Mouse (Mus musculus) frontal cortex, adult 2 months (tissue): ENCODE measurements around the gene Tpp1. TPM values are rescaled to one million over a fixed set of nuclear protein-coding genes. Genes with fewer than 3 reads are reported as not detected.
"Not testable (repeated sequence)": the region's sequence is repeated elsewhere in the genome, so short reads cannot be mapped to it uniquely, and the experiment has no call there.

ENCODE experiments used
- DNase-seq, 2 experiments: peaks; one replicate each; pipeline ENCODE4 v3.0.0; 2022; ENCODE audit warnings: low spot score in 1 of 2; ENCODE audit errors: extremely low spot score in 1 of 2
- polyA plus RNA-seq: library from polyadenylated mRNA; depleted of rRNA; stranded (reverse); fragments of >200 nt; gene quantifications from 2 replicates; pipeline ENCODE4 v1.2.3, GENCODE M21; 2012

The Tpp1 gene
- polyA plus RNA-seq, 1 experiment: 97.5 TPM

GRCm38 (mm10) chr7:105762517-105763270 lies 10.7 kb upstream of the Tpp1 start:
- no peak for DNase-seq

DNA sequence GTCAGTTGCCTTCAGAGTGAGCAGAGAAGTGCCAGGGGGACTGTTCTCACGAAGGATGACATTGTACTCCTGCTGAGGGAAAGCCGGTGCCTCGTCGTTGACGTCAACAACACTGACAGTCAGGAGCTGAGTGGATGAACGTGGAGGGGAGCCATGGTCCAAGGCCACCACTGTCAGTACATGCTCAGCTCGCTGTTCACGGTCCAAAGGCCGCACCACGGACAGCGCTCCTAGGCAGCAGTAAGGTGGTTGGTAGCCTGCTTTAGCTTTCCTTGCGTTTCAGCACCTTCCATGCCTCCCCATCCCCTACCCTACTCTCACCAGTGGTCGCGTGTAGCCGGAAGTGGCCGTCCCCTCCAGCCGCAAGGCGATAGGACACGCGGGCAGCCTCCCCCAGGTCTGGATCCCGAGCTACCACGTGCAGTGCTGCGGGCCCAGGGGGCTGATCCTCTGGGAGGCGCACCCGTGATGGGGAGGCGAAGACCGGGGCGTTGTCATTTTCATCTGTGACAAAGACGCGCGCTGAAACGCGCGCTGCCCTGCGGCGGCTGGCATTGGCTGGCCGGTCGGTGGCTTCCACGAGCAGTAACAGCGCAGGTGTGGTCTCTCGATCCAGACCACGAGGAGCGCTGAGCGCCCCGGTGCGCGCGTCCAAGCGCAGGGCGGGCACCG lies 9.9 kb upstream of the Tpp1 start:
- no peak for DNase-seq

DNA sequence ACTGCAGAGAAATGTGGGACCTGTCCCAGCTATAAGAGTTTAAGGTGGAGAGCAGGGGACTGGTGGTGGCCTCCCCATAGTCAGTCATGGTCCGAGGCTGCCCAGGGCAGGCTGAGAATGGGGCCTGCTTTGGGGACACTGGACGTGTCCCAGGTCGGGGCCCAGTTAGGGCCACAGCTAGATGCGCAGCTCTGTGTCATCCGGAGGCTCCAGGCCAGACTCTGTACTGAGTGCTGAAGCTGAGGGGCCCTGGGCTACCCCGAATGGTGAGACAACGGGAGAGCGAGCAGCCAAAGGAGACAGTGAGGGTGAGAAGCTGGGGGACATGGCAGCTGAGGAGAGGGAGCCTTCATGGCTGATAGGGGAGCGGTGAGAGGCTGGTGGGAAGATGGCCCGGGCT lies 1.2 kb upstream of the Tpp1 start:
- DNase-seq: no peak

- no peak for DNase-seq
Measured at GRCm38 (mm10) chr7:105752716-105753115, 681 bp upstream of the Tpp1 start.

DNA sequence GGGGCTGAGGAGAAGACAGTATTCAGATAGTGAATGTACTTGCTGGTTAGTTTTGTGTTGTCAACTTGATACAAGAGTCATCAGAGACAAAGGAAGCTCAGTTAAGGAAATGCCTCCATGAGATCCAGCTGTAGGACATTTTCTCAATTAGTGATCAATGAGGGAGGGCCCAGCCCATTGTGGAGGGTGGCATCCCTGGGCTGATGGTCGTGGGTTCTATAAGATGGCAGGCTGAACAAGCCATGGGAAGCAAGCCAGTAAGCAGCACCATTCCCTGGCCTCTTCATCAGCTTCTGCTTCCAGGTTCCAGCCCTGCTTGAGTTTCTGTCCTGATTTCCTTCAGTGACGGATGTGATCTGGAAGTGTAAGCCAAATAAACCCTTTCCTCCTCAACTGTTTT lies 4.3 kb downstream of the Tpp1 start:
- no peak for DNase-seq

DNA sequence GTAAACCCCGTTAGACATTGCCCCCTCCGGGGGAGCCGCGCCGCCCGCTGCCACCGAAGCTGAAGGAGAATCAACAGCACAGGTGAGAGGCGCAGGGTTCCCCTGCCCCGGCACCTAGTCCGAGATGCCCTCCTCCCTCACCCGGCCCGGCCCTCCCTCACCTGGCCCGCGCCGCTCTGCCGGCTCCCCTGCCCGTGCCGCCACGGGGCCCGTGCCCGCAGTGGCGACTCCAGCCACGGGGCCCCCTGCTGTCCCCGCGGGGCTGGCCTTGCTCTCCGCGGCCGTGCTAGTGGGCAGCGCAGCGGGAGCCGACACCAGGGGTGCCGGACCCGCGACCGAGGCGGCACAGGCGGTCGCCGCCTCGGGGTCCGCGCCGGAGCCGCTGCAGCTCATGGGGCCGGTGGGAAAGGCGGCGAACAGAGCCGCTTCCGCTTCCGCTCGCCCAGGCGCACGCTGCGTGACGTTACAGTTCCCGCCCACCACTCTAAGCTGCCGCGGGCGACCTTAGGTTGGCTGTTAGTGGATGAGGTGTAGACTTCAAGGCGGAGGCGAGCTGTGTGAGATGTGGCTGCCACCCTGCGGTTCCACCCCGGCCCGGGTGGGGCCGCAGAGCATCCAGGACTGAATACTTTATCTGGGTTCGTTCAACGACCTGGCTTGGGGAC lies 8.0 kb downstream of the Tpp1 start, which contains the start of gene Taf10:
Taf10 (minus strand) TSS at position 436 of the 665 bp plus-strand sequence.
- DNase-seq: peak; percentile 77 to 89

- DNase-seq: not testable (repeated sequence)
Measured at GRCm38 (mm10) chr7:105743246-105743925, 8.6 kb downstream of the Tpp1 start.

DNA sequence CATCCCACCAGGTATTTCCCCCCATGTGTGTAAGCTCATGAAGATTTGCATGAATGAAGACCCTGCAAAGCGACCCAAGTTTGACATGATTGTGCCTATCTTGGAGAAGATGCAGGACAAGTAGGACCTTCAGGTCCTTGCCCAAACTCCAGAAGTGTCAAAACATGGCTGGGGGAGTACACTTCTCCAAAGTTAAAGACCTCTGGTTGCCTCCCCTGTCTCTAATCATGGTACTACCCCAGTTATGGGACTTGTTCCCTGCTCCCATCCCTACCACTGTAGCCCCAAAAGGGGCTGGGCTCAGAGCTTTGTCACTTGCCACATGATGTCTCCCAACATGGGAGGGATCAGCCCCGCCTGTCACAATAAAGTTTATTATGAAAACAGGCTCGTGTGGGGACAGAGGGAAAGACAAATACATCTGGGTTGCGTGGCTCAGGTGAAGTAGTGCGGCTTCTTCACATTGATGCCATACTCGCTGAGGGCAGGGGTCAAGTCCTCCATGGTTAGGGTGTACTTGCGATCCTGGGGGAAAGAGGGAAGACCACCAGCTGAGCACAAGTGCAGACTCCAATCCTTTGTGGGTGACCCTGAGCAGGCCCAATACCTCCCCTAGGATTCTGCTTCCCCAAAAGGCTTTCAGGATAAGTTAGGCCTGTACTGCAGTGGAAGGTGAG lies 9.4 kb downstream of the Tpp1 start:
- not testable (repeated sequence) for DNase-seq

DNA sequence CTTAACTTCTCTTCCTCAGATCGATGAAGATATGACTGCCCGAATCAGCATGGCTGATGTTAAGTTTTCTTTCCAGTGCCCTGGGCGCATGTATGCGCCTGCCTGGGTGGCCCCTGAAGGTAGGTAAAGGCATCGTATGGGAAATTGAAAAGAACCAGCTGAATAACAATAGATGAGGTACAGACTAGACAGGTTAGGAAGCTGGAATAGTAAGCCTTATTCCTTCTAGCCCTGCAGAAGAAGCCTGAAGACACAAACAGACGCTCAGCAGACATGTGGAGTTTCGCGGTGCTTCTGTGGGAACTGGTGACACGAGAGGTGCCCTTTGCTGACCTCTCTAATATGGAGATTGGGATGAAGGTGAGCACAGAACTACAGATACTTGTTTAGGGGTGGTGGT lies 10.1 kb downstream of the Tpp1 start:
- DNase-seq: no peak

DNA sequence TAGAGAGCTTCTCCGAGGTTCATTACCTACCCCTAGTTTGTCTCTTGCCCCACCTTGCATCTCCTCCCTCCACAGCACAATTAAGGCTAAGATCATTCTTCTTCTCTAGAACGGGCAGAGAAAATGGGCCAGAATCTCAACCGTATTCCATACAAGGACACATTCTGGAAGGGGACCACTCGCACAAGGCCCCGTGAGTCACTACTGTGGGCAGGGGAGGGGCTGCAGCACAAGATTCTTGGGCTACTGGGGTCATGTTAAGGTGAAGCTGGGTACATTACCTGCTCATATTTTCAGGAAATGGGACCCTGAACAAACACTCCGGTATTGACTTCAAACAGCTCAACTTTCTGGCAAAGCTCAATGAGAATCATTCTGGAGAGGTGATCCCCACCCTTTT lies 11.2 kb downstream of the Tpp1 start:
- no peak for DNase-seq

DNA sequence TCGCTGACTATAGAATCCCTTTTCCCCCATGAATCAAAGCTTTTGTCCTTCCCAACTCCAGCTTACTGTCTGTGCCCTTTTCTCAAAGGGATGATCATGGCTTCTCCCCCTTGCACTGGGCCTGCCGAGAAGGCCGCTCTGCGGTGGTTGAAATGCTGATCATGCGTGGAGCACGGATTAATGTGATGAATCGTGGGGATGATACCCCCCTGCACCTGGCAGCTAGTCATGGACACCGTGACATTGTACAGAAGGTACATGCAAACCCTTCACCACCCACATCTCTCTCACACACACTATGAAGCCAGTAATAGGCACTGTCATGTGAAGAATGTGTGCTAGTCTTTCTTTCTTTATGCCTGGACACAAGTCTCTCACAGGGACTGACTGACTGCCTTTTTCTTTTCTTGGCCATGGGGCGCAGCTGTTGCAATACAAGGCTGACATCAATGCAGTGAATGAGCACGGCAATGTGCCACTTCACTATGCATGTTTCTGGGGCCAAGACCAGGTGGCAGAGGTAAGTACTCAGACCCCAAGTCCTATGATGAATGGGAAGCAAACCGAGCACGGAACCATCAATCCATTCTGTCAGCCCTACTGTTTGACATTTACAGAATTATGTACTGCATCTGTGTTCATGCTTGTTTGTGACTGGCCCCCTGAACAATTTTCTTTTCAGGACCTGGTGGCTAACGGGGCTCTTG lies 11.8 kb downstream of the Tpp1 start:
- no peak for DNase-seq

DNA sequence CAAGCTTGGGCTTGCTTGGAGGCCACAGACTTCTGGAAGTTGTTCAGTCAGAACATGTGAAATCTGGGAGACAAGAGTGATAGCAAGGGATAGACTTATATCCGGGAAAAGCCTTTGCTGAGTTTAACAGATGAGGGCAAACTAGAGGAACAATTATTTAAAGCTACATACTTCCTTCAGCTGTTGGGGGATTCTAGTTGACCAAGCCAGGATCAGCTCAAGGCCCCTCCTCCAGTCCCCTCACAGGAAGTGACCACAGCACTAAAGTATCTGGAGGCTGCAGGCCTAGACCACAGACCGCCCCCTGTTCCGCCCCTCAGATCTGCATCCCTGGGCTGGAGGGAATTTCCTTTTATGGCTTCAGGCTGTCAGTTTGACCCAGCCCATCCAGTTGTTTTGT lies 13.1 kb downstream of the Tpp1 start:
- no peak for DNase-seq

GRCm38 (mm10) chr7:105738286-105738685 lies 13.7 kb downstream of the Tpp1 start:
- DNase-seq: no peak

GRCm38 (mm10) chr7:105737648-105738047 lies 14.4 kb downstream of the Tpp1 start:
- no peak for DNase-seq

- DNase-seq: no peak
Measured at GRCm38 (mm10) chr7:105736911-105737521, 15.0 kb downstream of the Tpp1 start, which contains the start of gene Rrp8. Rrp8 (minus strand) TSS chr7:105737385.

DNA sequence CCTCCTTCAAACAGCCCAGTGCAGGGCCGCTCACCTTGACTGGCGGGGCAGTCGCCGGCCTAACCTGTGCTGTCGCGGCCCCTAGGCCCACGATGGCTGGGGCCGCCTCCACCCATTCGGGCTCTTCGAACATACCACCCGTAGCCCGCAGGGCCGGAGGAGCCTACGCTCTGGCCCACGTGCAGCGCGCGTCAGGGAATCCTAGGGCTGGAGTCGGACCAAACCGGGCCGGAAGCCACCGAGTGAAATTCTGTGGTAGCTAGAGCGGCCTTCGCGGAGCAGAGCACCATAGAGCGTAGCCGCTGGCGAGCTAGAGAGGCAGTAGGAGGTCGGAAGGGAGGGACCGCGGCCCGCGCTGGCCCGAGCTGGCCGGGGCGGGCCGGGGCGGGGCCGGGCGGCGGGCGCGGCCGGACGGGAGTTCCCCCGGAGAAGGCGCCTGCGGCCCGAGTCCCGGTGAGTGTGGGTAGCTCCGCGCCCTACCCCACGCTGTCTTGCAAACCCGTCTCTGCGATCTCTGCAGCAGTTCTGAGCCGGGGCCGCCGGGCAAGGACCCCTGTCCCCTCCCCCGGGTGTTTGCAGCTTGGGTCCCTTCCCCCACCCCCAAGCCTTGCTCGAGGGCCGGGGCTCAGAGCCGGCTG lies 15.7 kb downstream of the Tpp1 start, which contains the start of gene Ilk:
Ilk (plus strand) TSS at position 329 of the 638 bp plus-strand sequence.
- peak; percentile 87 to 94 for DNase-seq

GRCm38 (mm10) chr7:105735464-105735863 lies 16.6 kb downstream of the Tpp1 start:
- not testable (repeated sequence) for DNase-seq

DNA sequence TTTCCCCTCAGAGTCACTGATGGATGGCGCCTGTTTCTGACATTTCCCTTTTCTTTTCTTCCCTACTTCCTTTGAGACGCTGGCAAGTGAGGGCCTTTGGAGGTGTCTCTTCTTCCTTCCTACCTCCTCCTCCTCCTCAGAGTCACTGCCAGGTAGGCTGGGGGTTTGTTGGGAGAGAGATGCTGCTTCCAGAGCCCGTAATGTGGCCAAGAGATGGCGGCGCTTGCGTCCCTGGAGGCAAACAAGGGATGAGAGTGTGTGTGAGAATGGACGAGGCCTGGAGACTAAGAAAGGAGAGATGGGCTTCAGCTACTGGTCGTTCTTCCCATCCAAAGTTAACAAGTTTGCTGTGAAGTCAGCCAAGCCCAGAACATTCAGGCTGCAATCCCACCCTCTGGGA lies 17.2 kb downstream of the Tpp1 start:
- no peak for DNase-seq

DNA sequence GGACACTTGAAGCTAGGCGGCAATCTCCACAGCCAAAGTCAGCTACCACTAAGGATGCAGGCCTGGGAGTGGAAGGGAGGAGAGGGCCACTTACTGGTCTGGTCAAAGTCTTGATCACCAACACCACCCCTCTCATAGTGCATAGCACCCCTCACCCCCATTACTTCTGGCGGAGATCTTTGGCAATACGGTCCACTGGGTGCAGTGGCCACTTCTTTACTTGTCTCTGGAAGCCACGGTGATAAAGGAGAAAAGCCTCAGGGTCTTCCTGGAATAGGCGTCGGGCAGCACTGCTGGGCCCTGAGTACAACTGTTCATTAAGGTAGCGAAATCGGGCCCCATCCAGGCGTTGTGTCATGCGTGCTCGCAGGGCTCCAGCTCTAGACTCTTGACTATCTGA lies 18.2 kb downstream of the Tpp1 start:
- DNase-seq: no peak
